Mouse (Mus musculus) liver, embryonic 13.5 days (tissue): ENCODE data around the gene 4933427D14Rik. TPM values are rescaled to one million over a fixed set of nuclear protein-coding genes. Genes with fewer than 3 reads are reported as not detected.

Experiments
- ATAC-seq: fragments of 200-750 bp; cut with Nextera tagmentation; 2 replicates; pipeline ENCODE4 v1.8.0; 2017; ENCODE audit warnings: low read depth, mild to moderate bottlenecking, moderate number of reproducible peaks, moderate library complexity
- DNase-seq: peaks from one replicate; pipeline ENCODE4 v3.0.0; 2022
- H3K27ac ChIP-seq: fragments of 300-500 bp; sonication (generic); 2 replicates; pipeline ENCODE4 v1.5.1; 2015; ENCODE audit warnings: moderate library complexity, mild to moderate bottlenecking, inconsistent platforms
- H3K27me3 ChIP-seq: fragments of 300-500 bp; sonication (generic); 2 replicates; pipeline ENCODE4 v1.6.1; 2015; ENCODE audit warnings: mild to moderate bottlenecking, inconsistent platforms
- H3K36me3 ChIP-seq: fragments of 300-500 bp; sonication (generic); 2 replicates; pipeline ENCODE4 v1.6.1; 2015; ENCODE audit warnings: mild to moderate bottlenecking, inconsistent platforms
- H3K4me1 ChIP-seq: fragments of 300-500 bp; sonication (generic); replicated peaks from 2 replicates; pipeline ENCODE4 v1.6.1; 2015; ENCODE audit warnings: inconsistent platforms
- H3K4me2 ChIP-seq: fragments of 300-500 bp; sonication (generic); 2 replicates; pipeline ENCODE4 v1.6.1; 2015; ENCODE audit warnings: inconsistent platforms, mild to moderate bottlenecking, moderate library complexity
- H3K4me3 ChIP-seq: fragments of 300-500 bp; sonication (generic); replicated peaks from 2 replicates; pipeline ENCODE4 v1.5.1; 2015; ENCODE audit warnings: mild to moderate bottlenecking, inconsistent platforms
- H3K9ac ChIP-seq: fragments of 300-500 bp; sonication (generic); 2 replicates; pipeline ENCODE4 v1.6.1; 2015; ENCODE audit warnings: mild to moderate bottlenecking, inconsistent platforms
- H3K9me3 ChIP-seq: fragments of 300-500 bp; sonication (generic); replicated peaks from 2 replicates; pipeline ENCODE4 v1.6.1; 2016; ENCODE audit warnings: inconsistent platforms
- WGBS: fragments of 180-500 bp; shearing (Covaris S2); methylation state at CpG from one replicate; pipeline ENCODE4 v1.1.7; 2015; ENCODE audit not compliant: insufficient replicate concordance; 5-methylcytosine and 5-hydroxymethylcytosine counted together
- polyA plus RNA-seq: library from polyadenylated mRNA; unstranded; fragments of >200 nt; fragmentation: Nextera tagmentation; extraction: Ambion mirVana; gene quantifications from 2 replicates; pipeline ENCODE4 v1.2.1, GENCODE M21; 2015

The 4933427D14Rik gene
- polyA plus RNA-seq, 1 experiment from 2014 or later, result 4.9 TPM

GRCm38 (mm10) chr11:72156624-72157023 is 50.6 kb downstream of the 4933427D14Rik start:
- Histone ChIP-seq H3K9me3 (no peaks in the 10 kb centered on the region), H3K27ac (no peak overlapping the region)
- no peak for ATAC-seq

GRCm38 (mm10) chr11:72155981-72156428 is 51.3 kb downstream of the 4933427D14Rik start:
- Histone ChIP-seq H3K36me3 (peaks cover 30% of the 10 kb centered on the region), H3K27ac (no peak overlapping the region), H3K4me1 (no peaks in the 10 kb centered on the region), H3K9me3 (no peaks in the 10 kb centered on the region), H3K9ac (no peak overlapping the region), H3K27me3 (no peaks in the 10 kb centered on the region), H3K4me3 (no peak overlapping the region), H3K4me2 (no peak overlapping the region)
- DNase-seq (no peak), ATAC-seq (no peak)
- 73% methylated on average over 4 of the region's 4 CpGs for WGBS

More at GRCm38 (mm10) chr11:72156624-72157023, 50.6 kb downstream of the 4933427D14Rik start:
- H3K4me3 ChIP-seq, result no peak overlapping the region
- no peaks in the 10 kb centered on the region for H3K27me3 ChIP-seq
- H3K9ac ChIP-seq, result no peak overlapping the region
- no peak overlapping the region for H3K4me2 ChIP-seq
- no peak for DNase-seq
- WGBS, result 58% methylated on average over 2 of the region's 2 CpGs
- H3K36me3 ChIP-seq, result peaks cover 30% of the 10 kb centered on the region
- no peaks in the 10 kb centered on the region for H3K4me1 ChIP-seq

GRCm38 (mm10) chr11:72155186-72155980 is 51.9 kb downstream of the 4933427D14Rik start:
- DNase-seq (no peak), ATAC-seq (no peak)
- H3K4me3 ChIP-seq, result no peak overlapping the region
- H3K27ac ChIP-seq, result no peak overlapping the region
- WGBS, result 82% methylated on average over 11 of the region's 11 CpGs
- no peaks in the 10 kb centered on the region for H3K9me3 ChIP-seq
- peaks cover 30% of the 10 kb centered on the region for H3K36me3 ChIP-seq
- no peak overlapping the region for H3K9ac ChIP-seq
- H3K27me3 ChIP-seq, result no peaks in the 10 kb centered on the region
- H3K4me2 ChIP-seq, result no peak overlapping the region
- H3K4me1 ChIP-seq, result no peaks in the 10 kb centered on the region

GRCm38 (mm10) chr11:72153122-72153862 is 54.0 kb downstream of the 4933427D14Rik start:
- ATAC-seq (no peak), DNase-seq (no peak)
- Histone ChIP-seq H3K36me3 (peaks cover 25% of the 10 kb centered on the region; the same call in 1 of the 2 replicates), H3K9ac (no peak overlapping the region), H3K9me3 (no peaks in the 10 kb centered on the region), H3K4me1 (no peaks in the 10 kb centered on the region), H3K4me2 (no peak overlapping the region), H3K27ac (no peak overlapping the region), H3K4me3 (no peak overlapping the region), H3K27me3 (no peaks in the 10 kb centered on the region)
- 73% methylated on average over 12 of the region's 12 CpGs for WGBS

- no peaks in the 10 kb centered on the region for H3K27me3 ChIP-seq
- no peak for ATAC-seq
- no peak overlapping the region for H3K27ac ChIP-seq
- H3K9ac ChIP-seq, result no peak overlapping the region
- peaks cover 15% of the 10 kb centered on the region; the same call in 1 of the 2 replicates for H3K36me3 ChIP-seq
- no peak overlapping the region for H3K4me2 ChIP-seq
- H3K9me3 ChIP-seq, result no peaks in the 10 kb centered on the region
- WGBS, result 49% methylated on average over 2 of the region's 2 CpGs
- no peak for DNase-seq
- H3K4me1 ChIP-seq, result no peaks in the 10 kb centered on the region
- no peak overlapping the region for H3K4me3 ChIP-seq
These were observed 56.1 kb downstream of the 4933427D14Rik start for GRCm38 (mm10) chr11:72151120-72151519.

- no peak for ATAC-seq
- Histone ChIP-seq H3K9ac (no peak overlapping the region), H3K4me2 (no peak overlapping the region), H3K27me3 (0 out of 2 replicates have a peak, but pooled peaks cover 4% of the 10 kb centered on the region), H3K4me3 (no peak overlapping the region), H3K36me3 (no peaks in the 10 kb centered on the region), H3K4me1 (no peaks in the 10 kb centered on the region), H3K9me3 (no peaks in the 10 kb centered on the region), H3K27ac (no peak overlapping the region)
- 63% methylated on average over 3 of the region's 3 CpGs for WGBS
- no peak for DNase-seq
These were observed 59.3 kb downstream of the 4933427D14Rik start for GRCm38 (mm10) chr11:72147910-72148309.

- Histone ChIP-seq H3K36me3 (no peaks in the 10 kb centered on the region), H3K27me3 (0 out of 2 replicates have a peak, but pooled peaks cover 4% of the 10 kb centered on the region), H3K9ac (no peak overlapping the region), H3K4me1 (no peaks in the 10 kb centered on the region), H3K4me3 (no peak overlapping the region), H3K27ac (no peak overlapping the region), H3K9me3 (no peaks in the 10 kb centered on the region), H3K4me2 (no peak overlapping the region)
- no peak for ATAC-seq
- 50% methylated on average over 1 of the region's 1 CpGs for WGBS
- DNase-seq, result no peak
These were observed 61.4 kb downstream of the 4933427D14Rik start for GRCm38 (mm10) chr11:72145877-72146248.

- Histone ChIP-seq H3K4me2 (no peak overlapping the region), H3K4me3 (no peak overlapping the region), H3K9me3 (no peaks in the 10 kb centered on the region), H3K9ac (no peak overlapping the region), H3K27ac (no peak overlapping the region), H3K4me1 (0 out of 2 replicates have a peak, but pooled peaks cover 4% of the 10 kb centered on the region), H3K36me3 (no peaks in the 10 kb centered on the region), H3K27me3 (0 out of 2 replicates have a peak, but pooled peaks cover 4% of the 10 kb centered on the region)
- ATAC-seq (no peak), DNase-seq (no peak)
- 9% methylated on average over 2 of the region's 2 CpGs for WGBS
These were observed 61.9 kb downstream of the 4933427D14Rik start for GRCm38 (mm10) chr11:72145182-72145876.

GRCm38 (mm10) chr11:72142889-72143288 is 64.4 kb downstream of the 4933427D14Rik start:
- ATAC-seq (no peak), DNase-seq (no peak)
- H3K4me2 ChIP-seq, result no peak overlapping the region
- 0 out of 2 replicates have a peak, but pooled peaks cover 4% of the 10 kb centered on the region for H3K4me1 ChIP-seq
- H3K9ac ChIP-seq, result no peak overlapping the region
- peaks cover 13% of the 10 kb centered on the region for H3K27me3 ChIP-seq
- H3K4me3 ChIP-seq, result no peak overlapping the region
- H3K36me3 ChIP-seq, result no peaks in the 10 kb centered on the region
- no peak overlapping the region for H3K27ac ChIP-seq
- H3K9me3 ChIP-seq, result no peaks in the 10 kb centered on the region
- WGBS, result 56% methylated on average over 10 of the region's 10 CpGs

- H3K4me2 ChIP-seq, result no peak overlapping the region
- 0 out of 2 replicates have a peak, but pooled peaks cover 4% of the 10 kb centered on the region for H3K4me1 ChIP-seq
- ATAC-seq, result 0 out of 2 replicates have a peak, but pooled peaks have one; percentile 20
- WGBS, result 51% methylated on average over 6 of the region's 6 CpGs
- H3K27me3 ChIP-seq, result peaks cover 40% of the 10 kb centered on the region
- no peaks in the 10 kb centered on the region for H3K36me3 ChIP-seq
- H3K27ac ChIP-seq, result no peak overlapping the region
- no peak overlapping the region for H3K4me3 ChIP-seq
- H3K9me3 ChIP-seq, result no peaks in the 10 kb centered on the region
- no peak overlapping the region for H3K9ac ChIP-seq
- DNase-seq, result no peak
These were observed 67.1 kb downstream of the 4933427D14Rik start for GRCm38 (mm10) chr11:72140198-72140597.
